In the genomic region with DNA sequence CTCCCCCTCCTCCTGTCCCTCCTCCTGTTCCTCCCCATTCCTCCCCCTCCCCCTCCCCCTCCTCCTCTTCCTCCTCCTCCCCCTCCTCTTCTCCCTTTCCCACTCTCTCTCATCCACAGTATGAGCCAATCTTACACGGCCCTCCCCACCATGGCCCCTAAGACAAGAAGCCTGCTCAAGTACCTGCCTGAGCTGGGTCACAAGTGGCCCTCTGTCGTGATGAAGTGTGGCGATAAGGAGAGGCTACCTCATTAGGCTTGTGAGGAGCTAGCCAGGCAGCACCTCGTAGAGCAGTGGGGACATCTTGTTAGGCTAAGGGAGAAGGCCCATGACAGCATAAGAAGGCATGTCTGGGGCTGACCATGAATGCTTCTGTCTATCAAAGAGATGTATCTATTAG, we compare ENCODE assay signal across 18 mouse cellular contexts. TPM values are rescaled to one million over a fixed set of nuclear protein-coding genes. Genes with fewer than 3 reads are reported as not detected.
DNase-seq lines count a peak whose midpoint lies in the region; ATAC-seq lines count a peak whose summit lies in the region.
"Had no signal": no experiment of that assay in that cellular context is flagged by ENCODE, and none has a peak within 500 bp of the region (broad histone marks: within the 10 kb centered on the region; RNA-seq: fewer than 3 reads in every experiment).

No protein-coding gene starts in this region.

- ATAC-seq in forebrain, embryonic 15.5 days (replicated peaks): no peak
- ATAC-seq in forebrain, embryonic 12.5 days (ENCODE audit: low FRiP score): no peak
- ATAC-seq in neural tube, embryonic 11.5 days (ENCODE audit: insufficient read depth, low FRiP score, low TSS enrichment): no peak
- ATAC-seq in kidney, embryonic 16.5 days (ENCODE audit: low FRiP score, low TSS enrichment): no peak

- no peak overlapping the region for H3K4me2 ChIP-seq in forebrain, embryonic 15.5 days (replicated peaks)
- H3K4me2 ChIP-seq in forebrain, embryonic 12.5 days: no peak overlapping the region
- H3K4me2 ChIP-seq in neural tube, embryonic 11.5 days (ENCODE audit: low read depth): no peak overlapping the region
- no peak overlapping the region for H3K4me2 ChIP-seq in kidney, embryonic 16.5 days (replicated peaks; ENCODE audit: low read depth, low read length)
- H3K4me2 ChIP-seq: hindbrain, embryonic 12.5 days; limb, embryonic 13.5 days had no signal

- H3K27me3 ChIP-seq in forebrain, embryonic 15.5 days: no peaks in the 10 kb centered on the region
- 0 out of 2 replicates have a peak, but pooled peaks cover 4% of the 10 kb centered on the region for H3K27me3 ChIP-seq in forebrain, embryonic 12.5 days
- no peaks in the 10 kb centered on the region for H3K27me3 ChIP-seq in neural tube, embryonic 11.5 days (ENCODE audit: control insufficient read depth, insufficient read depth, low read length)
- H3K27me3 ChIP-seq in kidney, embryonic 16.5 days (ENCODE audit: insufficient read depth, low read length): no peaks in the 10 kb centered on the region
- H3K27me3 ChIP-seq: hindbrain, embryonic 12.5 days; limb, embryonic 13.5 days had no signal

- WGBS in forebrain, embryonic 15.5 days: 61% methylated on average over 4 of the region's 4 CpGs
- 63% methylated on average over 4 of the region's 4 CpGs for WGBS in forebrain, embryonic 12.5 days
- WGBS in neural tube, embryonic 11.5 days: 76% methylated on average over 4 of the region's 4 CpGs
- 60% methylated on average over 4 of the region's 4 CpGs for WGBS in kidney, embryonic 16.5 days

- H3K4me3 ChIP-seq in forebrain, embryonic 15.5 days: no peak overlapping the region
- no peak overlapping the region for H3K4me3 ChIP-seq in forebrain, embryonic 12.5 days (replicated peaks)
- H3K4me3 ChIP-seq in neural tube, embryonic 11.5 days (ENCODE audit: low read depth, low read length): no peak overlapping the region
- no peak overlapping the region for H3K4me3 ChIP-seq in kidney, embryonic 16.5 days (ENCODE audit: low read length)
- H3K4me3 ChIP-seq: hindbrain, embryonic 12.5 days; limb, embryonic 13.5 days; megakaryocyte, embryonic 14.5 days had no signal

- H3K9me3 ChIP-seq in forebrain, embryonic 15.5 days: no peaks in the 10 kb centered on the region
- H3K9me3 ChIP-seq in forebrain, embryonic 12.5 days: no peaks in the 10 kb centered on the region
- H3K9me3 ChIP-seq in neural tube, embryonic 11.5 days (ENCODE audit: control insufficient read depth, low read length): no peaks in the 10 kb centered on the region
- no peaks in the 10 kb centered on the region for H3K9me3 ChIP-seq in kidney, embryonic 16.5 days (ENCODE audit: low read length)
- H3K9me3 ChIP-seq: hindbrain, embryonic 12.5 days; limb, embryonic 13.5 days had no signal

- H3K4me1 ChIP-seq in forebrain, embryonic 15.5 days: peaks cover 18% of the 10 kb centered on the region
- peaks cover 12% of the 10 kb centered on the region for H3K4me1 ChIP-seq in forebrain, embryonic 12.5 days
- H3K4me1 ChIP-seq in neural tube, embryonic 11.5 days (ENCODE audit: control insufficient read depth, insufficient read depth, low read length): no peaks in the 10 kb centered on the region
- peaks cover 10% of the 10 kb centered on the region for H3K4me1 ChIP-seq in kidney, embryonic 16.5 days (ENCODE audit: insufficient read depth, low read length)

- peak; percentile 3 for DNase-seq in neural tube, embryonic 11.5 days (ENCODE audit: low spot score)
- DNase-seq in neural tube, embryonic 10.5 days (ENCODE audit: extremely low spot score, low spot score): no peak
- peak; percentile 76 for DNase-seq in lung, postnatal 36 days
- DNase-seq in urinary bladder, postnatal 36 days (ENCODE audit: low spot score in 2 of 2): no peak
- DNase-seq: adrenal gland, adult 2 months; cerebellum, postnatal 14 days; gastrocnemius, postnatal 25 days; kidney, postnatal 10 days; right cerebral cortex, postnatal 14 days; thymus, postnatal 14 days had no signal

- peak overlapping the region; percentile 68 for H3K27ac ChIP-seq in forebrain, embryonic 15.5 days (replicated peaks)
- no peak overlapping the region for H3K27ac ChIP-seq in forebrain, embryonic 12.5 days
- H3K27ac ChIP-seq in neural tube, embryonic 11.5 days (ENCODE audit: low read depth, low read length): no peak overlapping the region
- H3K27ac ChIP-seq in kidney, embryonic 16.5 days (ENCODE audit: low read length): no peak overlapping the region
- H3K27ac ChIP-seq: hindbrain, embryonic 12.5 days; limb, embryonic 13.5 days; liver, embryonic 14.5 days; stomach, postnatal 0 days had no signal

- no peak overlapping the region for H3K9ac ChIP-seq in forebrain, embryonic 15.5 days (replicated peaks)
- H3K9ac ChIP-seq in forebrain, embryonic 12.5 days: no peak overlapping the region
- no peak overlapping the region for H3K9ac ChIP-seq in neural tube, embryonic 11.5 days (ENCODE audit: low read length)
- no peak overlapping the region for H3K9ac ChIP-seq in kidney, embryonic 16.5 days (replicated peaks; ENCODE audit: low read length)
- H3K9ac ChIP-seq: hindbrain, embryonic 12.5 days; limb, embryonic 13.5 days; liver, embryonic 14.5 days had no signal

- no peaks in the 10 kb centered on the region for H3K36me3 ChIP-seq in forebrain, embryonic 15.5 days
- no peaks in the 10 kb centered on the region for H3K36me3 ChIP-seq in forebrain, embryonic 12.5 days (replicated peaks)
- H3K36me3 ChIP-seq in neural tube, embryonic 11.5 days (ENCODE audit: control insufficient read depth, insufficient read depth, low read length): no peaks in the 10 kb centered on the region
- no peaks in the 10 kb centered on the region for H3K36me3 ChIP-seq in kidney, embryonic 16.5 days (ENCODE audit: insufficient read depth, low read length)
- H3K36me3 ChIP-seq: hindbrain, embryonic 12.5 days; limb, embryonic 13.5 days had no signal

RNA-seq across cellular contexts. Expression of a gene that starts 20.5 kb away (rescaled TPM):
- 36.7 and 39.2 TPM in 2 replicates for polyA plus RNA-seq in forebrain, embryonic 15.5 days (2015; fragmentation: Nextera tagmentation; extraction: Ambion mirVana)
- polyA plus RNA-seq in forebrain, embryonic 12.5 days (2016; fragmentation: Nextera tagmentation; extraction: Ambion mirVana): 28.3 and 30.5 TPM in 2 replicates
- 21.3 and 23.3 TPM in 2 replicates for polyA plus RNA-seq in neural tube, embryonic 11.5 days (2014; fragmentation: Nextera tagmentation; extraction: Ambion mirVana)
- polyA plus RNA-seq in kidney, embryonic 16.5 days (2015; fragmentation: Nextera tagmentation; extraction: Ambion mirVana): 16.4 and 17.8 TPM in 2 replicates

RNA-seq across cellular contexts. Expression of a gene that starts 56.3 kb away (rescaled TPM):
- 79.9 and 82.5 TPM in 2 replicates for polyA plus RNA-seq in forebrain, embryonic 15.5 days (2015; fragmentation: Nextera tagmentation; extraction: Ambion mirVana)
- polyA plus RNA-seq in forebrain, embryonic 12.5 days (2016; fragmentation: Nextera tagmentation; extraction: Ambion mirVana): 27.4 and 30.1 TPM in 2 replicates
- polyA plus RNA-seq in neural tube, embryonic 11.5 days (2014; fragmentation: Nextera tagmentation; extraction: Ambion mirVana): 16.9 and 18.1 TPM in 2 replicates
- polyA plus RNA-seq in kidney, embryonic 16.5 days (2015; fragmentation: Nextera tagmentation; extraction: Ambion mirVana): 0.65 and 1.3 TPM in 2 replicates
- polyA plus RNA-seq: liver, embryonic 14.5 days had no signal

Comparison
In these comparisons a context has a peak if more than half of its experiments do, and no peak if none do; other contexts are left out.
1. DNase-seq: peak in neural tube, embryonic 11.5 days (single experiment) and lung, postnatal 36 days (single experiment); none in neural tube, embryonic 10.5 days (single experiment) and urinary bladder, postnatal 36 days (0 of 2).